Mouse (Mus musculus): ENCODE measurements around the gene Barhl1.

Barhl1 gene

GRCm38 (mm10) chr2:28916513-28916865, at the start of gene Barhl1:
Gene Barhl1 (minus strand): TSS chr2:28916668.
- no peak for DNase-seq (ENCODE audit: low read depth, low spot score)

- no peak for DNase-seq (ENCODE audit: low read depth, low spot score)
Measured at GRCm38 (mm10) chr2:28963565-28963964, 47.1 kb upstream of the Barhl1 start.

DNA sequence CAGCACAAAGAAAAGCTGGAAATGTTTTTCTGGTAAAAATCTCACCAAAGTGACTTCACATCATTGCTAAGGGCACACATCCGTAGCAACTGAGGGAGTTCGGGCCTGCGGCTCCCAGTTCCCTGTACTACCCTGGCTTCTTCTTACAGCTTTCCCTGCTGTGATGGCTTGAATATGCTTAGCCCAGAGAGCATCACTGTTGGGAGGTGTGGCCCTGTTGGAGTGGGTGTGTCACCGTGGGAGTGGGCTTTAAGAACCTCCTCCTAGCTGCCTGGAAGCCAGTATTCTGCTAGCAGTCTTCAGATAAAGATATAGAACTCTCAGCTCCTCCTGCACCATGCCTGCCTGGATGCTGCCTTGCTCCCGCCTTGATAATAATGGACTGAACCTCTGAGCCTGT, 45.2 kb upstream of the Barhl1 start:
- DNase-seq (ENCODE audit: low read depth, low spot score): no peak

- no peak for DNase-seq (ENCODE audit: low read depth, low spot score)
Measured at GRCm38 (mm10) chr2:28961024-28961585, 44.6 kb upstream of the Barhl1 start.

- DNase-seq (ENCODE audit: low read depth, low spot score): no peak
Measured at GRCm38 (mm10) chr2:28956874-28957273, 40.4 kb upstream of the Barhl1 start.

DNA sequence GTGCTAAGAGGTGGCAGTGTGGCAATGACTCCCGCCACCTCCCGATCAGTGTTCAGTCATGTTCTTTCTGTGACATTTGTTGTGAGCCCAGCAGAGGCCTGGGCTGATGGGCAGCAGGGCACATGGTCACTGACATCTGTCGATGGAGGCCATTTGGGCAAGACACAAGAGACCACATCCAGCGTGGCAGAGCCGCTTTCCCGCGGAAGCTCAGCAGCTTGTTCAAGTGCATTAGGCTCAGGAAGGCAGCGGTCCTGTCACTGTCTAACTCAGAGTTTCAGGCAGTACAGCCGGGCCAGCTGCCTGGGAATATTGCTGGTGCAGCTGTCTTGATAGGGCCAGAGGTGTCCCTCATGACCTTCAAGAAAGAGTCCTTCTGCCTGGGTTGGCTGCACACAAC, 38.1 kb upstream of the Barhl1 start:
- no peak for DNase-seq (ENCODE audit: low read depth, low spot score)

DNA sequence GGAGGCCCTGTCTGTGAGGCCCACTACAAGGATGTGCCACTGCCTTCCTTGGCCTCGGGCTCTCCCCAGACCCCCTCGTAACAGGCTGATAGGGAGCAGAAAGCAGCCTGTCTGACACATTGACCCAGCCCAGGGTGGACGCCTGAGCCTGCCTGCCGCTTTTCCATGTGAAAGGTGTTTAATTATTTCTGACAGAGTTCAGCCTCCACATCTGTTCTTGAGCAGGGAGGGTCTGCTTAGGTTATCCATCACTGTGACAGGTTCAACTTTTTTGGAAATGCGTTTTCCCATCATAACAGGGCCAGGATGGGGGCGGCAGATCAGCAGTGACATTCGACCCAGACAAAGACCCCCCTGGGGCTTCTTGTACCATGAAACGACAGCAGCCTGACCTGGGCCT, 36.5 kb upstream of the Barhl1 start:
- DNase-seq (ENCODE audit: low read depth, low spot score): no peak

- no peak for DNase-seq (ENCODE audit: low read depth, low spot score)
Measured at GRCm38 (mm10) chr2:28946312-28946711, 29.8 kb upstream of the Barhl1 start.

- DNase-seq (ENCODE audit: low read depth, low spot score): no peak
Measured at GRCm38 (mm10) chr2:28945388-28945787, 28.9 kb upstream of the Barhl1 start.

- no peak for DNase-seq (ENCODE audit: low read depth, low spot score)
Measured at GRCm38 (mm10) chr2:28943666-28944516, 27.4 kb upstream of the Barhl1 start.

- DNase-seq (ENCODE audit: low read depth, low spot score): no peak
Measured at GRCm38 (mm10) chr2:28938997-28939396, 22.5 kb upstream of the Barhl1 start.

DNA sequence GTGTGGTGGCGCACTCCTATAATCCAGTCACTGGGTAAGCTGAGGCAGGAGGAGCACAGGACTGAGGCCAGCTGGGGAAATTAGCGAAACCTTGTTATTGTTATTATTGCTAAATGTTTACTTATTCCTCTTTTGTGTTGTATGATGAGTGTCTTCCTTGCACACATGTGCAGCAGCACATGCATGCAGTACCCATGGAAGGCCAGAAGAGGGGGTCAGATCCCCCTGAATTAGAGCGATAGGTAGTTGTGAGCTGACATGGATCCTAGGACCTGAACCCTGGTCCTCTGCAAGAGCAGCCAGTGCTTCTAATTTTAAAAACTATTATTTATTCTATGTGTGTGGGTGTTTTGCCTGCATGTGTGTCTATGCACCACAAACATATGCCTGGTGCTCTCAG, 14.1 kb upstream of the Barhl1 start:
- no peak for DNase-seq (ENCODE audit: low read depth, low spot score)

- no peak for DNase-seq (ENCODE audit: low read depth, low spot score)
Measured at GRCm38 (mm10) chr2:28923912-28924311, 7.4 kb upstream of the Barhl1 start.

DNA sequence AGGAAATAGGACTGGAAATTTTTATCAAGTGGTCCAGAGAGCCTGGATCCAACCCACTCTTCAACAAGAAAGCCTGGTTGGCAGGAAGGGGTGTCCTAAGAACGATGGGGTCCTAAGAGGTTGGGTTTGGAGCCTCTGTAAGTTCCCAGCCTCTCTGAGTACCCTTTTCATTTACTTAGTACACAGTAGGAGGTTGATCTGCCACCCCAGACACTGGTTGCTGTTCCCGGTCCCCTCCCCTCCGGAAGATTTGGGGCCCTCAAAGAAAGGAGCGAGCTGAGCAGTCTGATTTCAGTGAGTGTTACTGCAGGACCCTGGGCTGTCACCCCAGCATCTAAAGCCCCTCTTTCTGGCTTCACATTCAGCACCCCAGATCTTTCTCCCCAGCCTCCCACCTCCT, 2.5 kb upstream of the Barhl1 start:
- DNase-seq (ENCODE audit: low read depth, low spot score): no peak

DNA sequence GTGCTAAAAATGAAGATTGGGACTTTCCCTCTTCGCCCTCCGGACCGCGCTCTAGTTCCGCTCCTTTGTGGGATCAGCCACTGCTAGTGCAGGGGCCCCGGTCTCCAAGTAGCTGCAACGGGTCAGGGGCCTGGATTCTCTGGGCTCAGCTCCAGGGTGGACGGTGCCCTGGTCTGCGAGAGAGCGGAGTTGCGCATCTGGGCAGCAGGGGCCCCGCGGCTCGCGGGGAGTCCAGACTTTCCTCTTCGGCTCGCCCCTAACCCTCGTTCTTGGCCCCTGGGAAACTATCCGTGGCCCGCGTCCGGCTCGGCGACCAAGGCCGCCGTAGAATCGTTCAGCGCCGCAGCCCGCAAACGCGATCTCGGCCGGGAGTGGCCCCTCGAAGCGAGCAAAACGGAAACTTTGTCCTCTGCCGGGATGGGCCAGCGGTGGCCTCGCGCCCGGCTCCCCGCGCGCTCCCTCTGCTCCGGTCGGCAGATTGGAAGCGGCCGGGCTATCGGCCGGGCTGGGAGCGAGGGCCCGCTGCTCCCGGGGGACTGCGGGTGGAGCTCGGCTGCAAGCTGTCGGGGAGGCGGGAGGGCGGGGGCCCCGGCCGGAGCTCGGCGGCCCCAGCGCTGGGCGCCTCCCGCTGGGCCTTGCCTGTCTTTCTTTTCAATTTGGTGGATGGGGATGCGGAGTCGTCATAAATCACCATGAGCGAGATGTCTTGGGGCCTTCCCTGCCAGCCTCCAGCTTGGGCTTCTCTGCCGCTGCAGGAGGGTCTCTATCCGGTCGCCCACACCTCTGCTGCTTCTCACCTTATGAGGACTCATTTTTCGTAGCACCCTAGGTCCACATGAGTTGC, 1.3 kb upstream of the Barhl1 start:
- DNase-seq (ENCODE audit: low read depth, low spot score): no peak

GRCm38 (mm10) chr2:28917156-28917517, 669 bp upstream of the Barhl1 start:
- DNase-seq (ENCODE audit: low read depth, low spot score): no peak

GRCm38 (mm10) chr2:28915768-28916512, 528 bp downstream of the Barhl1 start:
- DNase-seq (ENCODE audit: low read depth, low spot score): peak; percentile 73

DNA sequence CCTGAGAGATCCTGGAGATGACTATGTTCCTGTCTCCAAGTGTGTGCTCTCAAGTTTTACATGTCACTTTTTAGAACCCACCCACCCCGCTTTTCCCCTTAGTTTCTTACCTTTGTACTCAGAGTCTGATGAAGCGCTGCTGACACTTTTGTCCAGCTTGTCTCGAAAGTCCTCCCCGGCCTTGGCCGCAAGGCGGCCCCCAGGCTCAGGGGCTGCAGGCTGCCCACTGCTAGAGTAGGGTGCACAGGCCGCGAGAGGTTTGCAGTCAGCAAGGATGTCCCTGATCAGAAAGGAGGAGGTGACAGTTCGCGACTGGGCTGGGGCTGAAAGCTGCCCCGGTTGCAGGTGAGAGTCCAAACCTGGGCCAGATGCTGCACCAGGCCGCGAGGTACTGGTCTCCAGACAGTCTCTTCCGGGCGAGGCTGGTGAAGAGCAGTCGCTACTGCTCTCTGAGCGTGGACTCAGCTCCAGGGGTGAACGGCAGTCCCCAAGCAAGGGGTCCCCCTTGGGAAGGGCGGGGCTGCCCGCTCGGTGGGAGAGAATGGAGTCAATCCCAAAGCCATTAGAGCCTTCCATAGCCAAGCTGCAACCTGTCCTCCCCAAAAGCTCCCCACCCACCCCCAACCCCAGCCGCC, 1.2 kb downstream of the Barhl1 start:
- no peak for DNase-seq (ENCODE audit: low read depth, low spot score)

- no peak for DNase-seq (ENCODE audit: low read depth, low spot score)
Measured at GRCm38 (mm10) chr2:28914121-28914520, 2.3 kb downstream of the Barhl1 start.

DNA sequence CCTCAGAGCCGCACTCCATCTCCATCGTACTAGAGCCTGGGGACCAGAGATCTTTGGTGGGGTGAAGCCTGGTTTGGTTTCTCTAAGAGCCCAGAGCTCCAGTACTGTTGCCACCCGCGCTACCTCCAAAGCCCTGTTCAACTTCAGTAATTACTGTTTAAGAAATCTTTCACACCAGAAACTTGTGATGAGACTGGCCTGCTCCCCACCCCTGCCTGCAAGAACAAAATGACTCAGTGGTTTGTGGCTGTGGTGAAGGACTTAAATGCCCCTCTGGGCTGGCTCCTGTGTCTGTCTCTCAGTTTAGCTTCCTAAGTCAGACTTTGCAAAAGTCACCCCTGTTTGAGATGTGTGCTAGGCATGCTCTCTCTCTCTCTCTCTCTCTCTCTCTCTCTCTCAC, 3.5 kb downstream of the Barhl1 start:
- DNase-seq (ENCODE audit: low read depth, low spot score): no peak

- DNase-seq (ENCODE audit: low read depth, low spot score): no peak
Measured at GRCm38 (mm10) chr2:28912039-28912700, 4.3 kb downstream of the Barhl1 start.
